Mouse (Mus musculus): ENCODE results near the gene Nectin1.

Nectin1 gene

DNA sequence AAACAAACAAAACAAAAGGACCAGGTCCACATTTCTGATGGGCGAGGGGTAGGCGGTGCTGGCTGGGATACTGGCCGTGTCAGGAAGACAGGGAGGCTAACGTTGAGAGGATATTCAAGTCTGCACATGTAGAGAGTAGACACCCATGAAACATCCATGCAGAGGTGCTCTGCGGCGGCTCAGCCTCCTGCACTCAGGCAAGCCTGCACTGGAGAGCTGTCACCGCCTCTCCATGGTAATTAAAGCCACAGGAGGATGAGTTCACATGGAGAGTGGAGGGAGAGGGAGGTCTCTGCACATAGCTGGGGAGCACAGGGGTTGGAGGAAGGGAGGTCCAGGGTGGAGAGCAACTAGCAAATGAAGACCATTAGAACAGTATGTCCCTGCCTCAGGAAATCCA, 107.4 kb downstream of the Nectin1 start:
- DNase-seq (ENCODE audit: extremely low spot score, low read depth, low spot score): no peak

DNA sequence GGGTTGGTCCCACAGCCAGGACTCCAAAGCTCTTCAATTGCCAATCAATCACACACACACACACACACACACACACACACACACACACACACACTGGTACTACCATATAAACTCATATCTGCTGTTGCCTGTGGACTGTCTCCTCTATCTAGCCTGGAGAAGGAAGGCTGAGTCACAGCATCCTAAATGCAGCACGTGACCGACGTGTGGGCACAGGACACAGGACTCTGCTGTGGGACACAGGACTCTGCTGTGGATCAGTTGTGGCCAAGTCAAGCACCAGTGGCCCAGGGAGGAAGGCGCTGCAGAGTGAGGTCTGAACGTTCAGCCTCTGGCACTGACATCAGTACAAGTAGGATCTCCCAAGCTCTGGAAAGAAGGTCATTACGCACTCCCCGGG, 112.1 kb downstream of the Nectin1 start:
- no peak for DNase-seq (ENCODE audit: extremely low spot score, low read depth, low spot score)
